Mouse (Mus musculus): ENCODE results near the gene Creb3l2. TPM values are rescaled to one million over a fixed set of nuclear protein-coding genes. Genes with fewer than 3 reads are reported as not detected.

Creb3l2 gene
- polyA plus RNA-seq, 1 experiment from 2014 or later, result 4.9 TPM

- no peaks in the 10 kb centered on the region for H3K79me2 ChIP-seq (ENCODE audit: inconsistent target)
- no peaks in the 10 kb centered on the region for H3K36me3 ChIP-seq (ENCODE audit: inconsistent target)
- H3K4me3 ChIP-seq (ENCODE audit: inconsistent target), result no peak overlapping the region
- WGBS (ENCODE audit: missing documents), result 94% methylated on average over 3 of the region's 3 CpGs
- no peak overlapping the region for H3K27ac ChIP-seq
Measured at GRCm38 (mm10) chr6:37290691-37291090, 151.3 kb downstream of the Creb3l2 start.

GRCm38 (mm10) chr6:37286134-37286533 lies 155.8 kb downstream of the Creb3l2 start:
- Histone ChIP-seq H3K36me3 (ENCODE audit: inconsistent target) (no peaks in the 10 kb centered on the region), H3K79me2 (ENCODE audit: inconsistent target) (no peaks in the 10 kb centered on the region), H3K27ac (no peak overlapping the region), H3K4me3 (ENCODE audit: inconsistent target) (no peak overlapping the region)
- WGBS (ENCODE audit: missing documents), result 61% methylated on average over 4 of the region's 4 CpGs

GRCm38 (mm10) chr6:37284879-37285278 lies 157.1 kb downstream of the Creb3l2 start:
- no peaks in the 10 kb centered on the region for H3K36me3 ChIP-seq (ENCODE audit: inconsistent target)
- no peak overlapping the region for H3K27ac ChIP-seq
- 27% methylated on average over 9 of the region's 9 CpGs for WGBS (ENCODE audit: missing documents)
- H3K79me2 ChIP-seq (ENCODE audit: inconsistent target), result no peaks in the 10 kb centered on the region
- H3K4me3 ChIP-seq (ENCODE audit: inconsistent target), result no peak overlapping the region

- WGBS (ENCODE audit: missing documents), result 83% methylated on average over 2 of the region's 2 CpGs
- Histone ChIP-seq H3K27ac (no peak overlapping the region), H3K79me2 (ENCODE audit: inconsistent target) (no peaks in the 10 kb centered on the region), H3K4me3 (ENCODE audit: inconsistent target) (no peak overlapping the region), H3K36me3 (ENCODE audit: inconsistent target) (no peaks in the 10 kb centered on the region)
Measured at GRCm38 (mm10) chr6:37283336-37283735, 158.6 kb downstream of the Creb3l2 start.

GRCm38 (mm10) chr6:37282659-37283058 lies 159.3 kb downstream of the Creb3l2 start:
- Histone ChIP-seq H3K36me3 (ENCODE audit: inconsistent target) (no peaks in the 10 kb centered on the region), H3K4me3 (ENCODE audit: inconsistent target) (no peak overlapping the region), H3K27ac (no peak overlapping the region), H3K79me2 (ENCODE audit: inconsistent target) (no peaks in the 10 kb centered on the region)
- 60% methylated on average over 1 of the region's 1 CpGs for WGBS (ENCODE audit: missing documents)

Other genes starting within 250 kb of the Creb3l2 start
- 0.07 TPM in 1 of 3 replicates, not detected in the others for gene Dgki, start 142.0 kb downstream of the Creb3l2 start, polyA plus RNA-seq (2018)
- gene Akr1d1, start 88.0 kb upstream of the Creb3l2 start, polyA plus RNA-seq (2018), result not detected in 3 replicates